Mouse (Mus musculus): ENCODE results near the gene Ttc39a.

Ttc39a gene

GRCm38 (mm10) chr4:109456821-109457220 is 50.4 kb downstream of the Ttc39a start:
- DNase-seq (ENCODE audit: low spot score in 2 of 2) = no peak

- DNase-seq (ENCODE audit: low spot score in 2 of 2) = no peak
These were observed 54.2 kb downstream of the Ttc39a start for GRCm38 (mm10) chr4:109460421-109461179.

GRCm38 (mm10) chr4:109463892-109464291 is 57.5 kb downstream of the Ttc39a start:
- DNase-seq (ENCODE audit: low spot score in 2 of 2) = no peak

GRCm38 (mm10) chr4:109467687-109468086 is 61.3 kb downstream of the Ttc39a start:
- no peak for DNase-seq (ENCODE audit: low spot score in 2 of 2)

GRCm38 (mm10) chr4:109471606-109472005 is 65.2 kb downstream of the Ttc39a start:
- DNase-seq (ENCODE audit: low spot score in 2 of 2) = no peak

- DNase-seq (ENCODE audit: low spot score in 2 of 2) = no peak
These were observed 66.1 kb downstream of the Ttc39a start for GRCm38 (mm10) chr4:109472566-109472965.

GRCm38 (mm10) chr4:109475078-109475477 is 68.7 kb downstream of the Ttc39a start:
- no peak for DNase-seq (ENCODE audit: low spot score in 2 of 2)

GRCm38 (mm10) chr4:109475577-109476553 is 69.4 kb downstream of the Ttc39a start:
- DNase-seq (ENCODE audit: low spot score in 2 of 2) = peak; percentile 22 to 26

- peak; percentile 80 to 82 for DNase-seq (ENCODE audit: low spot score in 2 of 2)
These were observed 70.2 kb downstream of the Ttc39a start for GRCm38 (mm10) chr4:109476554-109477014.

GRCm38 (mm10) chr4:109477454-109477853 is 71.0 kb downstream of the Ttc39a start:
- DNase-seq (ENCODE audit: low spot score in 2 of 2) = no peak

- no peak for DNase-seq (ENCODE audit: low spot score in 2 of 2)
These were observed 75.0 kb downstream of the Ttc39a start for GRCm38 (mm10) chr4:109481424-109481823.

- no peak for DNase-seq (ENCODE audit: low spot score in 2 of 2)
These were observed 76.3 kb downstream of the Ttc39a start for GRCm38 (mm10) chr4:109482701-109483100.

- DNase-seq (ENCODE audit: low spot score in 2 of 2) = no peak
These were observed 78.2 kb downstream of the Ttc39a start, which contains the start of gene Rnf11 for GRCm38 (mm10) chr4:109484621-109485020. Gene Rnf11 (minus strand): TSS chr4:109484728.

- DNase-seq (ENCODE audit: low spot score in 2 of 2) = no peak
These were observed 82.4 kb downstream of the Ttc39a start for GRCm38 (mm10) chr4:109488812-109489211.

- DNase-seq (ENCODE audit: low spot score in 2 of 2) = no peak
These were observed 87.2 kb downstream of the Ttc39a start for GRCm38 (mm10) chr4:109493581-109493980.
